Mouse (Mus musculus) olfactory bulb, adult 2 months (tissue): ENCODE measurements around the gene Btk. TPM values are rescaled to one million over a fixed set of nuclear protein-coding genes. Genes with fewer than 3 reads are reported as not detected.

Source experiments
- H3K27ac ChIP-seq: fragments of 200-500 bp; 2 replicates; pipeline ENCODE4 v1.5.1; 2012; ENCODE audit warnings: low read depth, low read length; ENCODE audit not compliant: insufficient read depth
- H3K4me1 ChIP-seq: fragments of 200-500 bp; 2 replicates; pipeline ENCODE4 v1.6.1; 2012; ENCODE audit warnings: low read length; ENCODE audit not compliant: control insufficient read depth, insufficient read depth
- H3K4me3 ChIP-seq: fragments of 200-500 bp; 2 replicates; pipeline ENCODE4 v1.5.1; 2012; ENCODE audit warnings: mild to moderate bottlenecking, low read depth, low read length, moderate library complexity; ENCODE audit not compliant: insufficient read depth
- CTCF ChIP-seq: fragments of 200-500 bp; IDR thresholded peaks from 2 replicates; pipeline ENCODE4 v1.5.1; 2012; ENCODE audit warnings: low read depth, mild to moderate bottlenecking, low read length, moderate library complexity; ENCODE audit not compliant: insufficient read depth
- POLR2A ChIP-seq: fragments of 200-500 bp; IDR thresholded peaks from 2 replicates; pipeline ENCODE4 v1.6.1; 2012; ENCODE audit warnings: mild to moderate bottlenecking, low read depth, low read length, moderate library complexity; ENCODE audit not compliant: insufficient read depth
- WGBS: fragments of 180-500 bp; shearing (Covaris S2); methylation state at CpG from one replicate; pipeline ENCODE4 v1.1.7; 2018; 5-methylcytosine and 5-hydroxymethylcytosine counted together
- polyA plus RNA-seq: library from polyadenylated mRNA; stranded (reverse); fragments of >200 nt; gene quantifications from 2 replicates; pipeline ENCODE4 v1.2.4, GENCODE M21; 2012; ENCODE audit warnings: low replicate concordance; ENCODE audit not compliant: missing spikeins, insufficient read depth, insufficient read length

Gene Btk
- polyA plus RNA-seq: not detected in 2 replicates

DNA sequence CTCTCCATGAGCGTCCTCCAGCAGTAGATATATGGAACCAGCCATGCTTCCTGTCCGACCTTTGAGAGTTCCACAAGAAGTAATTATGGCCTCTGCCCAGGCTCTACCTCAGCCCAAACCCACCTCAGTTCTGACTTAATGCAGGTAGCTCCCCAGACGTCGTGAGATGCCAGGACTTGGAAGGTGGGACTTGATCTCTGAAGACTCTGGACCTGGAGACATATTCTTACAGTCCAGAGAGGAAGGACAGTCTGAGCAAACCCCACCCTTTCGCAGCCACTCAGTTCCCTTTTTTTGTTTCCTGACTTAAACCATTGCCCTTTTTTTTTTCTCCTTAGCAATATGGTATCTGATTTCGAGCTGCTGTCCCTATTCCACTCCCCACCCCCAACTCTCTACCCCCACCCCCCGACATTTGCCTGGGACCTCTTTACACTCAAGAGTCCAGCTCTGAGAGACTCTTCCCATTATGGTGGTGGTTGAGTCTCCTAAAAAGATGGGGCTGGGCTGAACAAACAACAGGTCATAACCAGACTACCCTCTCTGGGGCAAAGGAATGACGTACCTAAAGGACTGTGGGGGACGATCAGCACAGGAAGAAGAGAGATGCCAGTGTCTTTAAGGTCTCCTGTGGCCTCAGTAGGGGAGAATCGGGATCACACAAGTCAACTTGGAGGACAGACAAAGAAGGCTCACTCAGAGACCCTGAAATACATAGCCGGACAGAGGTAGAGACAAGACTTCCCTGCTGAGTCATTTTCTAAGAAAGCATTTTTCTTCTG, at the start of gene Btk:
Gene Btk, minus strand, starts transcription at position 683 of the 782 bp plus-strand sequence.
- no peaks in the 10 kb centered on the region for H3K4me1 ChIP-seq
- H3K4me3 ChIP-seq: no peak within 1 kb of the TSS
- WGBS: 85% methylated on average over 11 of the region's 11 CpGs
- no peak within 1 kb of the TSS for H3K27ac ChIP-seq
- TF ChIP-seq CTCF (no peak), POLR2A (no peak)

DNA sequence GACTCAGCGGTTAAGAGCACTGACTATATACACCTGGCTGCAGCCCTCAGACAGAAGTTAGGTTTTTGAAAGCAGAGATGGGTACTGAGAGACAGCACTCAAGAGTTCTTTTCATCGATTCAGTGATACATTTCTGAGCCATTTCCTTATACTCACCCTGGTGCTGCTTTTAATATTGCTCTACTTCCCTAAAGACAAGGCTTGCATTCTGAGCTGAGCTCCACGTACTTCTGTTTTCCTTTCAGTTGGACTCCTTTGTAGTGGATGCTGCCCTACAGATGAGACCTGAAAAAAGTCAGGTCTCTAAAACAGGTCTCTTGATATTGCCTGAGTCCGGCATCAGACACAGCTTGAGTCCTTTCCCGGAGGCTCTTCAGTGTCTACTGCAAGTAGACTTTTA, 49.3 kb upstream of the Btk start:
- WGBS: 91% methylated on average over 5 of the region's 5 CpGs
- Histone ChIP-seq H3K4me3 (no peak overlapping the region), H3K4me1 (no peaks in the 10 kb centered on the region), H3K27ac (no peak overlapping the region)
- no peak for TF ChIP-seq POLR2A
- no peak for TF ChIP-seq CTCF

- 92% methylated on average over 2 of the region's 2 CpGs for WGBS
- H3K27ac ChIP-seq: no peak overlapping the region
- TF ChIP-seq POLR2A (no peak), CTCF (no peak)
- no peaks in the 10 kb centered on the region for H3K4me1 ChIP-seq
- no peak overlapping the region for H3K4me3 ChIP-seq
Observed at GRCm38 (mm10) chrX:134628200-134628599, 44.8 kb upstream of the Btk start.

DNA sequence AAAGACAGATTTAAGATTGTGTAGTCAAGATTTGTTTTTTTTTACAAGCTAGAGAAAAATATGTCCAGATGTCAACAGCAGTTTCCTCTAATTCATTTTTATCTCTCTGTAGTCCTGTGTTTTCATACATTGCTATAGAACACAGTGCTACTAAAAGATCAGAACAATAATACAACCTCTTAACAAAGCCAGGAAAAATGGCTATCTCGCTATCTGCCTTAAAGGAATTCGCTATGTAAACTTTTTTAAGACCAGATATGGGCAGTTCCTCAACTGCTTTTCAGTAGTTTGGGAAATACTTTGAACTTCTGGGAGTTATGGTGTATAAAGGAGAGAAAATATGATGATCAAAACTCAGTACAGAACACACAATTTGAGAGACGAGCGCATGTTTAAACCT, 40.0 kb upstream of the Btk start:
- H3K27ac ChIP-seq: no peak overlapping the region
- WGBS: 91% methylated on average over 4 of the region's 4 CpGs
- no peak for TF ChIP-seq POLR2A
- no peak for TF ChIP-seq CTCF
- peaks cover 3% of the 10 kb centered on the region; the same call in 1 of the 2 replicates for H3K4me1 ChIP-seq
- H3K4me3 ChIP-seq: no peak overlapping the region

GRCm38 (mm10) chrX:134621685-134622084, 38.3 kb upstream of the Btk start:
- H3K4me3 ChIP-seq: no peak overlapping the region
- WGBS: 89% methylated on average over 3 of the region's 3 CpGs
- peaks cover 3% of the 10 kb centered on the region; the same call in 1 of the 2 replicates for H3K4me1 ChIP-seq
- TF ChIP-seq POLR2A (no peak), CTCF (no peak)
- H3K27ac ChIP-seq: no peak overlapping the region

DNA sequence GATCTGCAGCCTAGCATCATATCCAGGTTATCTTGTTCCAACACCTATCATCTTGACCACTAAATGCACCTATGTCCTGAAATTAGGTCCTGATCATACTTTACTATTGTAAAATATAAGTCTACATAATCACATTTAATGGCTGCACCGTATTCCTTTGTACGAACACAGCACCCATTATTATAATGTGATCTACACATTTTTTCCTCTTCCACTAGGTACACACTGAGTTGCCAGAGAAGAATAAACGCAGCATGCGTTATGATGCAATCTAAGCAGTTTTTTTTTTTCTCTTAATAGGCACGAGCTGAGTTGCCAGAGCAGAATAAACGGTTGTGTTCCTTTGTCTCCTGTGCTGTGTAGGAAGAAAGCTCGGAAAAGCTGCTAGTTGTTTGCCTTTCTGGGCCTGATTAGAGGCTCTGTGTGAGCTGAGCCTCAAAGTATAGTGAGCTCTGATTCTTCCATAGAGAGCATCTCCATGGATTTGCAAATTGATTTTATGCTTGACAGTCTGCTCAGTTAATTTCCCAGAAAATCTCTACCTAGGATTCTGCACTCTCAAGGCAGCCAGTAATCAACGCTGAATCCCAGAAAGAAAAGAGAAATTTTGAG, 37.0 kb upstream of the Btk start:
- WGBS: 24% methylated on average over 8 of the region's 8 CpGs
- 0 out of 2 replicates have a peak overlapping the region, but pooled peaks have one; percentile 44 for H3K27ac ChIP-seq
- TF ChIP-seq CTCF (no peak), POLR2A (no peak)

DNA sequence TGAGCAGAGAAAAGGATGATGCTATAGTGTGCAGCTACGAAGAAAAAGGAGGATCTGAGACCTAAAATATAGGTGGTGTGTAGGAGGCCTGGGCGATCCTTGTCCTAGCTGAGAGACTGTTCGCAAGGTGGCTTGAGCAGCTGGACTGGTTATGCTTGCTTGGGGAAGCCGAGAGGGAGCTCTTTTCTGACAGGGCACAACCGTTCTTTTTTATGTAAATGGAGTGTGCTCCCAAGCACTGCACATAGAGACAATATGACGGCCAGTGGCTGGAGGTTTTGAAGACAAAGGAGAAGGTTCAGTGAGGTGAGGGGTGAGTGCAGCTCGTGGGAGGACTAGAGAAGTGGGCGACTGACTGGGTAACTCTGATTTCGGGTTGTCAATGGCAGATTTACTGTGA, 36.3 kb upstream of the Btk start:
- Histone ChIP-seq H3K27ac (no peak overlapping the region), H3K4me3 (no peak overlapping the region), H3K4me1 (peaks cover 3% of the 10 kb centered on the region; the same call in 1 of the 2 replicates)
- no peak for TF ChIP-seq POLR2A
- no peak for TF ChIP-seq CTCF
- 50% methylated on average over 9 of the region's 9 CpGs for WGBS

More for the DNA sequence above, 37.0 kb upstream of the Btk start:
- H3K4me1 ChIP-seq: peaks cover 3% of the 10 kb centered on the region; the same call in 1 of the 2 replicates
- H3K4me3 ChIP-seq: no peak overlapping the region

DNA sequence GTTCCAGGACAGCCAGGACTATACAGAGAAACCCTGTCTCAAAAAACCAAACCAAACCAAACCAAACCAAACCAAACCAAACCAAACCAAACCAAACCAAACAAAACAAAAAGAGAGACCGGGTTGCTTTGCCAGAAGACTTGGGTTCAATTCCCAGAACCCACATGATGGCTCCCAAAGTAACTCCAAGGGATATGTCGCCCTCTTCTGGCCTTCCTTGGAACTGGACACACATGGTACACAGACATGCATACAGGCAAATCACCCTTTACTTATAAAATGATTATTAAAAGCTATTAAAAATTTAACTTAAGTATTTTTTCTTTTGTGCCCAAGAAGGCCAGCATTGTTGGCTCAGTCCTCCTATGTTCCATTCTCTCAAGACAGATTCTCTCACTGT, 30.9 kb upstream of the Btk start:
- WGBS: 81% methylated on average over 2 of the region's 2 CpGs
- no peak overlapping the region for H3K4me3 ChIP-seq
- no peaks in the 10 kb centered on the region for H3K4me1 ChIP-seq
- H3K27ac ChIP-seq: no peak overlapping the region
- no peak for TF ChIP-seq POLR2A
- TF ChIP-seq CTCF: no peak
